Mouse (Mus musculus) kidney, postnatal 10 days (tissue): ENCODE measurements around the gene Olfr768.
"Not testable (repeated sequence)": the region's sequence is repeated elsewhere in the genome, so short reads cannot be mapped to it uniquely, and the experiment has no call there.

ENCODE experiments used
- DNase-seq: peaks from one replicate; pipeline ENCODE4 v3.0.0; 2021; ENCODE audit warnings: mixed read lengths

Olfr768 gene

GRCm38 (mm10) chr10:129099275-129099674 is at the start of gene Olfr768:
Olfr768 (minus strand) TSS chr10:129099375.
- no peak for DNase-seq

- DNase-seq: no peak
These were observed 39.7 kb upstream of the Olfr768 start, which contains the start of gene Olfr770 for GRCm38 (mm10) chr10:129138898-129139297. Olfr770 (minus strand) TSS chr10:129138998.

- DNase-seq: no peak
These were observed 18.6 kb upstream of the Olfr768 start, which contains the start of gene Olfr769 for GRCm38 (mm10) chr10:129117761-129118160. Olfr769 (minus strand) TSS chr10:129117861.

GRCm38 (mm10) chr10:129115146-129115545 is 16.0 kb upstream of the Olfr768 start:
- no peak for DNase-seq

GRCm38 (mm10) chr10:129101231-129101630 is 2.1 kb upstream of the Olfr768 start:
- DNase-seq: no peak

GRCm38 (mm10) chr10:129082810-129083209 is 16.4 kb downstream of the Olfr768 start, which contains the start of gene Olfr767:
Olfr767 (minus strand) TSS chr10:129082910.
- DNase-seq: not testable (repeated sequence)

- DNase-seq: no peak
These were observed 30.3 kb downstream of the Olfr768 start, which contains the start of gene Olfr766-ps1 for GRCm38 (mm10) chr10:129068877-129069276. Olfr766-ps1 (minus strand) TSS chr10:129068977.

- DNase-seq: not testable (repeated sequence)
These were observed 49.3 kb downstream of the Olfr768 start, which contains the start of gene Olfr765 for GRCm38 (mm10) chr10:129049898-129050297. Olfr765 (minus strand) TSS chr10:129049998.
